Mouse (Mus musculus) Patski (cell line): ENCODE results near the gene Miga1. TPM values are rescaled to one million over a fixed set of nuclear protein-coding genes. Genes with fewer than 3 reads are reported as not detected.
A peak's percentile ranks its signal among the peaks of the same experiment; 100 is the strongest.

ENCODE experiments used
- ATAC-seq: fragments of 100-300 bp; one replicate; pipeline ENCODE4 v1.8.0; 2021
- CTCF ChIA-PET: fragments of 350-600 bp; sonication (Branson Sonifier 250); formaldehyde crosslinking; loops from one replicate; lab custom pipeline; 2022; ENCODE audit warnings: inconsistent platforms; lab: Charles Lee
- POLR2A ChIA-PET: fragments of 350-600 bp; sonication (Branson Sonifier 250); formaldehyde crosslinking; loops from one replicate; lab custom pipeline; 2022; ENCODE audit warnings: antibody characterized with exemption, inconsistent platforms; lab: Charles Lee
- DNase-seq: peaks from one replicate; pipeline ENCODE4 v3.0.0-alpha.2; 2011; ENCODE audit warnings: low read depth, low spot score
- H3K27me3 ChIP-seq: fragments of 371-371 bp; one replicate; pipeline ENCODE4 v1.5.1; 2021
- CTCF ChIP-seq: fragments of 100-300 bp; IDR thresholded peaks from one replicate; pipeline ENCODE4 v1.5.1; 2021
- in situ Hi-C: fragments of 300-500 bp; cut with MboI; formaldehyde crosslinking; loops from 3 replicates; pipeline ENCODE4 v1.11.1; 2018; ENCODE audit warnings: low pct_unique_long_range_greater_than_20kb, mixed read lengths
- polyA plus RNA-seq: library from polyadenylated mRNA; unstranded; gene quantifications from one replicate; pipeline ENCODE4 v1.2.3, GENCODE M21; 2021

Miga1 gene
- polyA plus RNA-seq, result 12.0 TPM

DNA sequence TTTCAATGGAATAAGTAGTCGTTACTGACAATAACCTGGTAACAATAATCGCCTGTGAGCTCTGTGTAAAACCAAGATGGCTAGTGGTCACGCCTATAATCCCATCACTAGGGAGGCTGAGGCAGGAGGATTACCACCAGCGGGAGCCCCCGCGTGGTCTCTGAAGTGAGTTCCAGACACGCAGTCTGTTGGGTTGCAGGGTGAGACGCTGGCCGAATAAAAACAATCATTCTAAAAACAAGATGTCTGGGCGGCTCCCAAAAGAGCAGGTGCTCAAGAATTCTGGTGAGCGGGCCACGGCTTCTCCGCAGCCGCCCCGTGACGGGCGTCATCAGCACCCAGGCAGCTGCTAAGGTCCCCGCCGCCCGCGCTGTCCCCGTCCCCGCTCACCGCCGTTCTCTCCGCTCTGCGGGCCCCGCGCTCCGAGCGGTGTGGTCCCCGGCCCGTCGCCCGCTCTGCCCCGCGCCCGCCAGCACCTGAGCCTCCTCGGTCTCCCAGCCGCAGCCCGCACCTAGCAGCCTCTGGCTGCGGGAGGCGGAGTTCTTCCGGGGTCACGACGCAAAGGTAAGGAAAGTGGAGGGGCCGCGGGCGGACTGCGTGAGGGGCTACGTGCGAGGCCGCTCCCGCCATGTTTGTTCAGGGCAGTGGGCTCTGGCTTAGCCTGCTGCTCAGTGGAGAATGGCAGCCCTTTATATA lies at the start of gene Miga1:
Gene Miga1 (minus strand): TSS at position 546 of the 696 bp plus-strand sequence.
- TF ChIP-seq CTCF, result no peak
- peak; percentile 50 for ATAC-seq
- no peak for DNase-seq
- in situ Hi-C loops, result no loop called here
- POLR2A ChIA-PET, result no interaction called here
- CTCF ChIA-PET, result no interaction called here
- no peaks in the 10 kb centered on the region for H3K27me3 ChIP-seq

DNA sequence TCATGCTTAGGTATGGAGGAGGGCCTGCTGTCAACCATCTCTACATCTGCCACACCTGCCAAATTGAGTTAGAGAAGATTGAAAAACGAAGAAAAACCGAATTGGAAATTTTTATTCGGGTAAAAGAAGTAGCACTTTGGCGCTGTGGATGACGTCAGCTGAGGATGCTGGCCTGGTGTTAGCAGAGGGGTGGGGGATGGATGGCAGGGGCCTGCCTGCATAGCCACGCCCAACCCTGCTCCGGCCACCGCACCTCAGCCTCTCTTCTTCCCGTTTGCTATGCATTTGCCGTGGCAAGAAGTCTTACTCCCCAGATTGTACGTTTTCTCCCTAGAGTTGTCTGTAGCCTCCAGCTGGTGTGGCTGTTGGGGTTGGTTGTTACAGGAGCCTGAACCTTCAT lies 43.9 kb upstream of the Miga1 start:
- ATAC-seq, result no peak

DNA sequence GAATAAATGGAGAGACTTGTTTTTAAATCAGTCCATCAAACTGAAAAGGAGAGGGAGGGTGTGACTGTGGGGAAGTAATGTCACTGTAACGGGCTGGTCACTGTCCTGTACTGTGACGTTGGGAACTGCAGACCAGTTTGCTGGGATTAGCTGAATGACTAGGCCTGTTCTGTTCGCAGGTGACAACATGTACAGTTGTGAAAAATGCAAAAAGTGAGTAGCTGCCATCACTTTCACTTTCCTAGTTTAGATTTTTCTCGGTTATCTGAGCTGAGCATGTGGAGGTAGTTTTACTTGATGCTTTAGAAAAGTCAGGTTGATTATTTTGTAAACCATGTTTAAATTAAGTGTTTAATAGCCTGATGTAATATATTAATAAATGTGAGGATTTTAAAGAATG lies 35.9 kb upstream of the Miga1 start:
- no peak for TF ChIP-seq CTCF
- ChIA-PET CTCF (interaction anchor here (1.5 kb wide), 1 partner anchor 10 kb away, joined by 4 read pairs; no protein-coding TSS in a partner anchor), POLR2A (no interaction called here)
- no peaks in the 10 kb centered on the region for H3K27me3 ChIP-seq
- ATAC-seq (no peak), DNase-seq (no peak)
- in situ Hi-C loops, result no loop called here

More for the DNA sequence above, 43.9 kb upstream of the Miga1 start:
- TF ChIP-seq CTCF, result no peak
- no peak for DNase-seq
- in situ Hi-C loops, result no loop called here
- ChIA-PET POLR2A (interaction anchor here (1.1 kb wide), 1 partner anchor 11 kb away, joined by 3 read pairs; the partner anchor contains the start of gene Zzz3), CTCF (interaction anchor here (0.6 to 2.6 kb wide), 6 partner anchors 11 to 360 kb away, joined by 3 to 7 read pairs (median 4); partner anchors contain the start of gene Zzz3)
- no peaks in the 10 kb centered on the region for H3K27me3 ChIP-seq

DNA sequence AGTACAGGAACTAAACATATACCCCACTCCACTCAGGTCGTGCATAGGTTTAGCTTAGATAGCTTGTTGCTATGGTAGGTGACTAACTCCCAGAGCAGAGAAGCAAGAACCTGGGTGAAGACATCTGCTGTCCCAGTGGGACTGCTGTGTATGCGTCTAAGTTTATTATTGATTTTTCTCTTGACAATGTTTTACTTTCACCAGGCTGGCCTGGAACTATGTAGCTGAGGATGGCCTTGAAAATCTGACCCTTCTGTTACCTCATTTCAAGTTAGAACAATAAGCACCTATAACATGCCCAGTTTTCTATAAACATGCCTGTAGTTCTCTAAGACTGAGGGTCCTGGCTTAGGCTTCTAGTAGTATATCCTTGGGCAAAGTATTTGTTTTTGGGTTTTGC lies 24.0 kb upstream of the Miga1 start:
- DNase-seq (no peak), ATAC-seq (no peak)
- no peaks in the 10 kb centered on the region for H3K27me3 ChIP-seq
- ChIA-PET CTCF (no interaction called here), POLR2A (no interaction called here)
- TF ChIP-seq CTCF, result no peak
- in situ Hi-C loops, result loop anchor here (25.0 kb wide), 1 partner anchor 1548 kb away; the partner anchor contains the start of genes Msh4 and Rabggtb

DNA sequence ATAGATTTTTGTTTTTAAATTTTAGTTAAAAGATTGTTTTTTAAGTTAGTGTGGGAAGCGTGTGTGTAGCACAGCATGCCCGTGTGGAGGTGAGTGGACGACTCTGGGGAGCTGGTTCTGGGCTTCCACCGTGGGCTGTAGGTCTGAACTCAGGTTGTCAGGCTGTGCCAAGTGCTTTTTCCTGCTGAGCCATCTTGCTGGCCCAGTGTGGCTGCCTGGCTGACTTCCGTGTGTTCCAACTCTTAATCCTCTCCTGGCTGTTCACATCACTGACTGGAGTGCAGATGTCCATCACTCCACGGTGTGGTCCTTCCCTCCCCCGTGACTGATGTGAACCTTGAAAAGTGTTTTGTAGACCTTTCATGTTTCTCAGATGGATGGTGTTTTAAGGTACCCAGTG lies 18.9 kb upstream of the Miga1 start:
- no peak for TF ChIP-seq CTCF
- ATAC-seq, result no peak
- no peak for DNase-seq
- in situ Hi-C loops, result loop anchor here (25.0 kb wide), 1 partner anchor 1553 kb away; the partner anchor contains the start of genes Msh4 and Rabggtb
- no peaks in the 10 kb centered on the region for H3K27me3 ChIP-seq
- CTCF ChIA-PET, result interaction anchor here (1.0 to 1.5 kb wide), 7 partner anchors 11 to 385 kb away, joined by 3 to 4 read pairs (median 3); no protein-coding TSS in a partner anchor
- POLR2A ChIA-PET, result interaction anchor here (1.1 kb wide), 1 partner anchor 16 kb away, joined by 3 read pairs; no protein-coding TSS in a partner anchor

DNA sequence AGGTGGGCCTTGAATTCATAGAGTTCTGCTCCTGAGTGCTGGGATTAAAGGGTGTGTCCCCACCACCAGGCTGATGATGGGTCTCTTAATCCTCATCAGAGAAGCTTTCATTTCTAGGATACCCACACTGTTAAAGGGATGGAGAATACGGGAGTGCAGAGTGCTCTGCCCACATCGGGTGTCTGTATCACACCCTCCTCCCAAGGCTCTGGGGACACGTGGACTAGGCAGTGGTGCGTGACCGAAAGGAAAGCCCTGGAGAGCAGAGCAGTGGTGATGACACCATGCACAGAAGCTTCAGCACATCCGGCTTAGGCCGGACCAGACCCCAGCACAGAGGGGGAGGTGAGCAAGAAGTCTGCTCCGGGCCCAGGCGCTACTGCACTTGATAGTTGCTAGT lies 16.5 kb upstream of the Miga1 start:
- ATAC-seq (peak; percentile 55), DNase-seq (no peak)
- in situ Hi-C loops, result loop anchor here (25.0 kb wide), 1 partner anchor 1556 kb away; the partner anchor contains the start of genes Msh4 and Rabggtb
- H3K27me3 ChIP-seq, result no peaks in the 10 kb centered on the region
- no peak for TF ChIP-seq CTCF
- ChIA-PET CTCF (interaction anchor here (1.2 to 1.5 kb wide), 3 partner anchors 11 to 97 kb away, joined by 3 to 4 read pairs (median 3); no protein-coding TSS in a partner anchor), POLR2A (interaction anchor here (0.6 to 1.4 kb wide), 2 partner anchors 11 to 111 kb away, joined by 3 read pairs; no protein-coding TSS in a partner anchor)

DNA sequence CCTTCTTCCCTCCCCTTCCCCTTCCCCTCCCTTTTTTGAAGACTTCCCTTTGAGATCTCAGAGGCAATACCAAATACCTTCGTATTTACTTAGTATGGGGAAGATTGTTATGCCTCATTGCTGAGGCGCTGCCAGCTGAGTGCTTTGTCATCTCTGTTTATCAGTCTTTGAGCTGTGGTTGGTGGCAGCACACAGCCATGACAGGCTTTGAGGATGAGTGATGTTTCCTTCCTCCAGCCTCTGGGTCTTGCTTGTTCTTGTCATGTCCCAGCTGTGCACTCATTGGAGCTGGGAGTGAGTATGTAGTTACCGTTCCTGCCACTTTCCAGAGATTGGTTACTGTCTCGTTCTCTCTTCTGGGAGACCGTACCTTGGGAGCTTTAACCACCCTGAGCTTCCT lies 15.2 kb upstream of the Miga1 start:
- in situ Hi-C loops, result loop anchor here (25.0 kb wide), 1 partner anchor 1557 kb away; the partner anchor contains the start of genes Msh4 and Rabggtb
- DNase-seq, result no peak
- POLR2A ChIA-PET, result interaction anchor here (1.4 kb wide), 1 partner anchor 12 kb away, joined by 3 read pairs; no protein-coding TSS in a partner anchor
- H3K27me3 ChIP-seq, result no peaks in the 10 kb centered on the region
- CTCF ChIA-PET, result interaction anchor here (0.8 to 1.5 kb wide), 6 partner anchors 12 to 95 kb away, joined by 3 to 6 read pairs (median 3); no protein-coding TSS in a partner anchor
- peak; percentile 49 for ATAC-seq
- TF ChIP-seq CTCF, result no peak

DNA sequence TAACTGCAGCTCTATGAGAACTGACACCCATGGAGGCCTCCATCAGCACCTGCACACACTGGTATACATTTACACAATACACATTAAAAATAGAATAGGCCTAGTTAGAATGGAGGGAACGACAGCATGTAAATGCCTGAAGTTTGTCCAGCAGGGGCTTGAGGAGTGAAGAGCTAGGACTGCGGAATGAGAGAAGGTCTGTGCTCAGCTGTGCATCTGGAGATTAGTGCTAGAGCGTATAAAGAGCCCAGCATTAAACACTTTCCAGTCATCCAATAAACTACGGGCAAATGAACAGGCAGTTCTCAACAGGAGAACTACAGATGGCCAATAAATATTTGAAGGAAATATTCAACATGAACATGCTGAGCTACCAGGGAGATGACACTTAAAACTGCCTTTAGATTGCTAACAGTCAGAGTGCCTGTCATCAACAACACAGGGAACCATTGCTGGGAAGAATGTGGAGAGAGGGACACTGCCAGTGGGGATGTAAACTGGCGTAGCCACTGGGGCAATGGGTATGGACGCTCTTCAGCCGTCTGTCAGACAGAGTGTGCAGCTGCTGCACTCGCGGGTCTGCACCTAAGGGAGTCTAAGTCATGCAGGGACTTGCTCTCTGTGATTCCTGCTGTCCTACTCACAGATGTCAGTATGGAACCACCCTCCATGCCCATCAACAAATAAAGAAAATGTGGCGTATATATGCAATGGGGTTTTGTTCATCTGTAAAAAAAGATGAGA lies 13.4 kb upstream of the Miga1 start:
- CTCF ChIA-PET, result interaction anchor here (0.8 kb wide), 1 partner anchor 44 kb away, joined by 3 read pairs; no protein-coding TSS in a partner anchor

DNA sequence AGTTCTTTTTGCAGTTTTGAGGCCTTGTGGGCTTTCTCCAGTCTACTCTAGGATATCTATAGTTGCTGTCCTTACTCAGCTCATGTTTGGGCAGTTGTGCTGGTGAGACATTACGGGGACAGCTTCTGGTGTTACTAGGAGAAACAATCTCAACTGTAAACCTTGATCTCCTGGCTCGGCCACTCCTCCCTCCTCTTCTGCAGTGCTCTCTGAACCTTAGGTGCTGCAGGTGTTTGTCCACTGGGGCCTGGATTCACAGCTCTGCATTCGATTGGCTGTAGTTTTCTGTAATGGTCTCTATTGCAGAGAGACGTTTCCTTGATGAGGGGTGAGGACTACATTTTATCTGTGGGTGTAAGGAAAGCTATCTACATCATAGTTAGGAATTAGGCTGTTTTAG lies 12.1 kb upstream of the Miga1 start:
- CTCF ChIA-PET, result interaction anchor here (0.9 to 1.0 kb wide), 2 partner anchors 25 to 119 kb away, joined by 3 read pairs; no protein-coding TSS in a partner anchor
- ATAC-seq (no peak), DNase-seq (no peak)
- no peak for TF ChIP-seq CTCF
- no peaks in the 10 kb centered on the region for H3K27me3 ChIP-seq
- POLR2A ChIA-PET, result no interaction called here
- in situ Hi-C loops, result loop anchor here (25.0 kb wide), 1 partner anchor 1560 kb away; the partner anchor contains the start of genes Msh4 and Rabggtb

More for the DNA sequence above, 13.4 kb upstream of the Miga1 start:
- ATAC-seq (no peak), DNase-seq (no peak)
- H3K27me3 ChIP-seq, result no peaks in the 10 kb centered on the region
- POLR2A ChIA-PET, result interaction anchor here (0.7 kb wide), 1 partner anchor 18 kb away, joined by 5 read pairs; no protein-coding TSS in a partner anchor
- in situ Hi-C loops, result loop anchor here (25.0 kb wide), 1 partner anchor 1559 kb away; the partner anchor contains the start of genes Msh4 and Rabggtb
- TF ChIP-seq CTCF, result no peak

DNA sequence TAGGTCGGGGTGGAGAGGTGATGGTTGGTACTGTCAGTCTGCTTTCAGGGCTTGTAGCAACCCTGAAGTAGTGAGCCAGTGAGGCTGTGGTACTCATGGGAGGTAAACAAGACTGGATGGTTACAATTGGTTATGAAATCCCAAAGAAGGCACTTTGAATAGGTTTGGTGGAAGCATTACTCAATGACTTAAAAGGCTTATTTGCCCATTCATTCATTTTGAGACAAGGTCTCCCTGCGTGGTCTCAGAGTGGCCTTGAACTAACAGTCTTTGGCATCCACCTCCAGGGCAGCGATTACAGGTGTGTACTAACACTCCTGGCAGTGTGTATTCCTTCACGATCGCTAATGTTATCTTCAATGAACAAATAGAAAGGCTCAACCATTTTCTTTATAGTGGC lies 10.8 kb upstream of the Miga1 start:
- in situ Hi-C loops, result loop anchor here (25.0 kb wide), 1 partner anchor 1561 kb away; the partner anchor contains the start of genes Msh4 and Rabggtb
- ATAC-seq, result no peak
- no peaks in the 10 kb centered on the region for H3K27me3 ChIP-seq
- TF ChIP-seq CTCF, result no peak
- POLR2A ChIA-PET, result no interaction called here
- DNase-seq, result no peak
- CTCF ChIA-PET, result interaction anchor here (1.5 kb wide), 1 partner anchor 30 kb away, joined by 3 read pairs; no protein-coding TSS in a partner anchor
